Mouse (Mus musculus) stomach, adult 2 months (tissue): Measurements from ENCODE around the gene Hist1h3b. TPM values are rescaled to one million over a fixed set of nuclear protein-coding genes. Genes with fewer than 3 reads are reported as not detected.

Source experiments
- polyA plus RNA-seq: library from polyadenylated mRNA; depleted of rRNA; stranded (reverse); fragments of >200 nt; gene quantifications from 2 replicates; pipeline ENCODE4 v1.2.3, GENCODE M21; 2012; rRNA removed

The Hist1h3b gene
- polyA plus RNA-seq = 10.6 and 14.9 TPM in 2 replicates

GRCm38 (mm10) chr13:23752067-23752741, at the start of gene Hist1h3b:
Gene Hist1h3b (plus strand): TSS chr13:23752267.

GRCm38 (mm10) chr13:23710374-23711089, 41.5 kb upstream of the Hist1h3b start, which contains the start of gene Hfe:
Gene Hfe (minus strand): TSS chr13:23710854.

GRCm38 (mm10) chr13:23738677-23739068, 13.4 kb upstream of the Hist1h3b start, which contains the start of gene Hist1h1c:
Gene Hist1h1c (plus strand): TSS chr13:23738808.

GRCm38 (mm10) chr13:23745381-23746161, 6.5 kb upstream of the Hist1h3b start, which contains the start of gene Hist1h3c:
Gene Hist1h3c (minus strand): TSS chr13:23745602.

GRCm38 (mm10) chr13:23746201-23747080, 5.6 kb upstream of the Hist1h3b start, which contains the start of gene Hist1h2bb:
Gene Hist1h2bb (plus strand): TSS chr13:23746734.

GRCm38 (mm10) chr13:23750839-23751477, 1.1 kb upstream of the Hist1h3b start, which contains the start of gene Hist1h2ab:
Gene Hist1h2ab (plus strand): TSS chr13:23751126.

GRCm38 (mm10) chr13:23756790-23757189, 4.7 kb downstream of the Hist1h3b start, which contains the start of gene Hist1h4b:
Gene Hist1h4b (plus strand): TSS chr13:23757013.

GRCm38 (mm10) chr13:23760972-23761864, 9.2 kb downstream of the Hist1h3b start, which contains the start of gene Hist1h4a:
Gene Hist1h4a (minus strand): TSS chr13:23761230.

GRCm38 (mm10) chr13:23761871-23762821, 10.1 kb downstream of the Hist1h3b start, which contains the start of gene Hist1h3a:
Gene Hist1h3a (minus strand): TSS chr13:23762386.

GRCm38 (mm10) chr13:23763586-23764323, 11.7 kb downstream of the Hist1h3b start, which contains the start of gene Hist1h1a:
Gene Hist1h1a (plus strand): TSS chr13:23763666.

GRCm38 (mm10) chr13:23769613-23770012, 17.5 kb downstream of the Hist1h3b start, which contains the start of gene Trim38:
Gene Trim38 (plus strand): TSS chr13:23769913.

Other genes with a start within 250 kb of the Hist1h3b start
- gene Hist1h4h, start 221.2 kb upstream of the Hist1h3b start, polyA plus RNA-seq = 10.2 and 16.4 TPM in 2 replicates
- 126 and 148 TPM in 2 replicates for gene Hist1h2af, start 218.4 kb upstream of the Hist1h3b start, polyA plus RNA-seq
- gene Hist1h3g, start 216.8 kb upstream of the Hist1h3b start, polyA plus RNA-seq = 15.8 and 18.3 TPM in 2 replicates
- 0.87 and 1.9 TPM in 2 replicates for gene Hist1h2bh, start 208.9 kb upstream of the Hist1h3b start, polyA plus RNA-seq
- 4.2 and 5.6 TPM in 2 replicates for gene Hist1h3f, start 208.2 kb upstream of the Hist1h3b start, polyA plus RNA-seq
- 2.2 and 2.4 TPM in 2 replicates for gene Hist1h4f, start 200.6 kb upstream of the Hist1h3b start, polyA plus RNA-seq
- 0.04 and 0.10 TPM in 2 replicates for gene Hist1h1d, start 199.0 kb upstream of the Hist1h3b start, polyA plus RNA-seq
- gene Hist1h3e, start 189.9 kb upstream of the Hist1h3b start, polyA plus RNA-seq = 13.8 and 14.4 TPM in 2 replicates
- gene Hist1h2ae, start 181.0 kb upstream of the Hist1h3b start, polyA plus RNA-seq = 3.3 and 7.8 TPM in 2 replicates
- 15.0 and 22.9 TPM in 2 replicates for gene Hist1h2bg, start 180.9 kb upstream of the Hist1h3b start, polyA plus RNA-seq
- 5.2 and 7.1 TPM in 2 replicates for gene Hist1h2bf, start 178.1 kb upstream of the Hist1h3b start, polyA plus RNA-seq
- 2.5 and 3.6 TPM in 2 replicates for gene Hist1h2ad, start 177.9 kb upstream of the Hist1h3b start, polyA plus RNA-seq
- gene Hist1h3d, start 176.5 kb upstream of the Hist1h3b start, polyA plus RNA-seq = 5.2 and 6.2 TPM in 2 replicates
- 3.2 and 3.6 TPM in 2 replicates for gene Hist1h4d, start 170.7 kb upstream of the Hist1h3b start, polyA plus RNA-seq
- 1.1 TPM in 2 replicates for gene Hist1h2be, start 131.1 kb upstream of the Hist1h3b start, polyA plus RNA-seq
- gene Hist1h1e, start 129.7 kb upstream of the Hist1h3b start, polyA plus RNA-seq = 0.74 and 1.3 TPM in 2 replicates
- gene Hist1h2ac, start 68.3 kb upstream of the Hist1h3b start, polyA plus RNA-seq = 0.47 and 0.76 TPM in 2 replicates
- 117 and 165 TPM in 2 replicates for gene Hist1h2bc, start 68.1 kb upstream of the Hist1h3b start, polyA plus RNA-seq
- gene Hist1h1t, start 56.5 kb upstream of the Hist1h3b start, polyA plus RNA-seq = not detected in 2 replicates
- 2.2 and 4.1 TPM in 2 replicates for gene Hist1h4c, start 53.8 kb upstream of the Hist1h3b start, polyA plus RNA-seq
- 3.3 and 4.5 TPM in 2 replicates for gene Hfe, start 41.4 kb upstream of the Hist1h3b start, polyA plus RNA-seq
- 24.5 and 35.7 TPM in 2 replicates for gene Hist1h1c, start 13.5 kb upstream of the Hist1h3b start, polyA plus RNA-seq
- gene Hist1h3c, start 6.7 kb upstream of the Hist1h3b start, polyA plus RNA-seq = 7.1 and 11.9 TPM in 2 replicates
- 3.8 and 4.6 TPM in 2 replicates for gene Hist1h2bb, start 5.5 kb upstream of the Hist1h3b start, polyA plus RNA-seq
- gene Hist1h2ab, start 1.1 kb upstream of the Hist1h3b start, polyA plus RNA-seq = 5.1 and 8.7 TPM in 2 replicates
- 5.1 TPM in 1 of 2 replicates, not detected in the other for gene Hist1h4b, start 4.7 kb downstream of the Hist1h3b start, polyA plus RNA-seq
- gene Hist1h4a, start 9.0 kb downstream of the Hist1h3b start, polyA plus RNA-seq = 1.1 and 3.0 TPM in 2 replicates
- 10.0 and 13.1 TPM in 2 replicates for gene Hist1h3a, start 10.1 kb downstream of the Hist1h3b start, polyA plus RNA-seq
- 0.09 and 0.20 TPM in 2 replicates for gene Hist1h1a, start 11.4 kb downstream of the Hist1h3b start, polyA plus RNA-seq
- not detected in 2 replicates for gene Trim38, start 17.6 kb downstream of the Hist1h3b start, polyA plus RNA-seq
- gene Slc17a2, start 54.7 kb downstream of the Hist1h3b start, polyA plus RNA-seq = not detected in 2 replicates
- not detected in 2 replicates for gene Slc17a3, start 87.2 kb downstream of the Hist1h3b start, polyA plus RNA-seq
- 0.04 TPM in 1 of 2 replicates, not detected in the other for gene Slc17a1, start 115.5 kb downstream of the Hist1h3b start, polyA plus RNA-seq
- 0.05 and 0.06 TPM in 2 replicates for gene Slc17a4, start 162.7 kb downstream of the Hist1h3b start, polyA plus RNA-seq
- not detected in 2 replicates for gene Hist1h2ba, start 181.9 kb downstream of the Hist1h3b start, polyA plus RNA-seq
- gene Hist1h2aa, start 182.2 kb downstream of the Hist1h3b start, polyA plus RNA-seq = not detected in 2 replicates
- 0.76 and 1.1 TPM in 2 replicates for gene Scgn, start 238.9 kb downstream of the Hist1h3b start, polyA plus RNA-seq